Mouse (Mus musculus): Measurements from ENCODE around the gene Mdga2. TPM values are rescaled to one million over a fixed set of nuclear protein-coding genes. Genes with fewer than 3 reads are reported as not detected.

Mdga2 gene
- total and polyA plus RNA-seq, 3 experiments = 0.27 TPM; not detected in 2

DNA sequence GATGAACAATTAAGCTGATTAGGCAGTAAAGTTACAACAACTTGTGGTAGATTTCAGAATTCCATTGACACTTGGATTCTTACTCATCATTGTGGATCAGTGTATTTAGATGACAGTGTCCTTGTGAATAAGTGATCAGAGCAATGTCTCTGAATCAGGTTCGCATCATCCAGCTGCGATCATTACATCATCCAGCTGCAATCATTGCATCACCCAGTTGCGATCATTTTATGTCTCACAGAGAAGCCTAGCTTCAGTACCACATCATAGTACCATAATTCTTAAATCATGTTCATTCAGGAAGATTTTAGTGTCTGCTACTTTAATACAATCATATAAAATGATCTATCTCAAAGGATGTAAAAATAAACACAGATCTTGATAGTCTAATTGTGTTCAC is 756.8 kb downstream of the Mdga2 start:
- no peaks in the 10 kb centered on the region for H3K79me2 ChIP-seq (replicated peaks; ENCODE audit: control insufficient read depth, extremely low read depth, insufficient read depth, poor library complexity, severe bottlenecking)
- no peak for DNase-seq (ENCODE audit: extremely low read depth)
- dilution Hi-C loops (cut with MboI; ENCODE audit: extremely low pct_ligation_motif_present, extremely low pct_unique_long_range_greater_than_20kb, low sequenced_read_pairs) (no loop called here), in situ Hi-C loops (cut with MboI; ENCODE audit: low pct_ligation_motif_present, low pct_unique_long_range_greater_than_20kb, low sequenced_read_pairs) (no loop called here)
- no peaks in the 10 kb centered on the region for H3K4me1 ChIP-seq (ENCODE audit: control insufficient read depth in 1 of 2, insufficient read depth in 2 of 2)
- no peaks in the 10 kb centered on the region for H3K36me3 ChIP-seq (replicated peaks in 1 of 2; ENCODE audit: control insufficient read depth in 1 of 2, insufficient read depth in 1 of 2, low read length in 1 of 2)
- no peak overlapping the region for H3K9ac ChIP-seq (ENCODE audit: insufficient read depth, low read depth)
- H3K4me2 ChIP-seq (ENCODE audit: insufficient read depth, low read depth, poor library complexity, severe bottlenecking) = no peak overlapping the region
- H3K4me3 ChIP-seq (replicated peaks in 1 of 3; ENCODE audit: low read depth in 2 of 3, low read length in 2 of 3, poor library complexity in 1 of 3) = no peak overlapping the region
- no peaks in the 10 kb centered on the region for H3K27me3 ChIP-seq (replicated peaks)
- no peak overlapping the region for H3K27ac ChIP-seq (ENCODE audit: insufficient read depth, low read depth)
- TF ChIP-seq IRF4 (IDR thresholded peaks at IDR 0.05; ENCODE audit: low read depth, low read length) (no peak), MYC (IDR thresholded peaks at IDR 0.05; ENCODE audit: low read depth, low read length) (no peak), ZMIZ1 (IDR thresholded peaks at IDR 0.05; ENCODE audit: low read depth, low read length) (no peak), NRF1 (IDR thresholded peaks at IDR 0.05; ENCODE audit: low read depth, low read length) (no peak), ELF1 (IDR thresholded peaks at IDR 0.05; ENCODE audit: low read depth, low read length) (no peak), SIN3A (IDR thresholded peaks at IDR 0.05; ENCODE audit: low read length) (no peak), KAT2A (IDR thresholded peaks at IDR 0.05; ENCODE audit: insufficient replicate concordance, low read length) (no peak), USF2 (conservative IDR thresholded peaks at IDR 0.05; ENCODE audit: low read depth, low read length) (no peak)
- H3K9me3 ChIP-seq (replicated peaks; ENCODE audit: low read length) = no peaks in the 10 kb centered on the region

DNA sequence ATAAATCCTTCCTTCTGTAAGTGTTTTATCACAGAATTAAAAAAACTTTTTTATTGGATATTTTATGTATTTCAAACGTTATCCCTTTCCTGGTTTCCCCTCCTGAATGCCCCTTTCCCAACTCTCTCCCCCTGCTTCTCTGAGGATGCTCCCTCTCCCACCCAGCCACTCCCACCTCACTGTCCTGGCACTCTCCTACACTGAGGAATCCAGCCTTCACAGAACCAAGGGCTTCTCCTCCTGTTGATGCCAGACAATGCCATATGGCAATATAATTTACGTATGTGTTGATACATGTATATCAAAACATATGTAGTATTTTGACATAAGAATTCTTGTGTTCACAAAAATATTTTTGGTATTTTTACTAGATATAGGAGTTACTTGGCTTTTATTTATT is 779.0 kb downstream of the Mdga2 start:
- Histone ChIP-seq H3K9me3 (replicated peaks; ENCODE audit: low read length) (no peaks in the 10 kb centered on the region), H3K27ac (ENCODE audit: insufficient read depth, low read depth) (no peak overlapping the region), H3K4me1 (ENCODE audit: control insufficient read depth in 1 of 2, insufficient read depth in 2 of 2) (no peaks in the 10 kb centered on the region), H3K4me3 (replicated peaks in 1 of 3; ENCODE audit: low read depth in 2 of 3, low read length in 2 of 3, poor library complexity in 1 of 3) (no peak overlapping the region), H3K27me3 (replicated peaks) (no peaks in the 10 kb centered on the region), H3K9ac (ENCODE audit: insufficient read depth, low read depth) (no peak overlapping the region), H3K4me2 (ENCODE audit: insufficient read depth, low read depth, poor library complexity, severe bottlenecking) (no peak overlapping the region), H3K79me2 (replicated peaks; ENCODE audit: control insufficient read depth, extremely low read depth, insufficient read depth, poor library complexity, severe bottlenecking) (no peaks in the 10 kb centered on the region), H3K36me3 (replicated peaks in 1 of 2; ENCODE audit: control insufficient read depth in 1 of 2, insufficient read depth in 1 of 2, low read length in 1 of 2) (no peaks in the 10 kb centered on the region)
- in situ Hi-C loops (cut with MboI; ENCODE audit: low pct_ligation_motif_present, low pct_unique_long_range_greater_than_20kb, low sequenced_read_pairs) (no loop called here), dilution Hi-C loops (cut with MboI; ENCODE audit: extremely low pct_ligation_motif_present, extremely low pct_unique_long_range_greater_than_20kb, low sequenced_read_pairs) (no loop called here)
- TF ChIP-seq EP300 (IDR thresholded peaks at IDR 0.05; ENCODE audit: low read length) (no peak), PAX5 (IDR thresholded peaks at IDR 0.05; ENCODE audit: low read length) (no peak), KAT2A (IDR thresholded peaks at IDR 0.05; ENCODE audit: insufficient replicate concordance, low read length) (no peak), MAX (IDR thresholded peaks at IDR 0.05; ENCODE audit: low read length) (no peak)
- DNase-seq (ENCODE audit: extremely low read depth) = no peak
